Mouse (Mus musculus) ES-CJ7 (cell line): ENCODE measurements at regions not wholly inside any gene's neighbourhood (a gene's known extent, or its start where the extent isn't known, plus 50 kb on each side); places are given as distances from the start of the nearest gene placed in this dataset.

Experiments
- DNase-seq: peaks from one replicate; pipeline ENCODE4 v3.0.0; 2011; ENCODE audit warnings: low read depth, low spot score

- no peak for DNase-seq
Measured at GRCm38 (mm10) chr14:113112320-113112719, 202.1 kb upstream of the Tpm3-rs7 start.

- DNase-seq: no peak
Measured at GRCm38 (mm10) chr14:113138823-113139222, 175.6 kb upstream of the Tpm3-rs7 start.

GRCm38 (mm10) chr14:113168584-113168983 is 145.8 kb upstream of the Tpm3-rs7 start:
- no peak for DNase-seq

- DNase-seq: peak; percentile 10
Measured at GRCm38 (mm10) chr14:113182345-113182997, 131.9 kb upstream of the Tpm3-rs7 start.

GRCm38 (mm10) chr14:113211968-113212367 is 102.4 kb upstream of the Tpm3-rs7 start:
- no peak for DNase-seq
